Mouse (Mus musculus): Measurements from ENCODE around the gene Qtrt1. TPM values are rescaled to one million over a fixed set of nuclear protein-coding genes. Genes with fewer than 3 reads are reported as not detected.
A peak's percentile ranks its signal among the peaks of the same experiment; 100 is the strongest.

Gene Qtrt1
- total RNA-seq (2017) = 19.4 and 22.7 TPM in 2 replicates

GRCm38 (mm10) chr9:21411669-21412550 is at the start of gene Qtrt1:
Gene Qtrt1, plus strand, starts transcription at chr9:21411837.
- peak; percentile 94 for ATAC-seq (ENCODE audit: extremely low read depth, insufficient number of reproducible peaks, low FRiP score, poor library complexity, severe bottlenecking)

- peak; percentile 31; the same call in 1 of the 2 replicates for ATAC-seq (ENCODE audit: extremely low read depth, insufficient number of reproducible peaks, low FRiP score, poor library complexity, severe bottlenecking)
Measured at GRCm38 (mm10) chr9:21366541-21367220, 45.0 kb upstream of the Qtrt1 start.

GRCm38 (mm10) chr9:21367357-21368111 is 44.1 kb upstream of the Qtrt1 start, which contains the start of gene Ilf3:
Gene Ilf3, plus strand, starts transcription at chr9:21367871.
- peak; percentile 87 for ATAC-seq (ENCODE audit: extremely low read depth, insufficient number of reproducible peaks, low FRiP score, poor library complexity, severe bottlenecking)

DNA sequence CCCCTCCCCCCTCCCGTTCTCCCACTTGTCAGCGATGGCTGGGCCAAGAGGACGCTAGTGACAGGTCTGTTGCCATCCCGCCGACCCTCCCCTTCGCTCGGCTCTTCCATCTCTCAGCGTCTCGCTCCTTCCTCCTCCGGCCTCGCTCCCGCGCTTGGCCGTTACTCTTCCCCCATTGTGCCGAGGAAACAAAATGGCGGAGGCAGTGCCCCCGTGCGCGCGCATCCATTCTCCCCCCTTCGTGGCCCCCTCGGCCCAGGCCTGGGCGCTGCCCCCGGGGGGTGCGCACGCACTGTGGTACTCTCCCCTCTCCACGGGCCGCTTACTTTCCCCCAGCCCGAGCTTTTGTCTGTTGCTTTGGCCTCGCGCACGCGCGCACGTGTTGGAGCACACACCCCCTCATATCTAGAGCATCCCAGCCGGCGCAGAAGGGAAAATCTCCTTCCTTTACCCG is 43.5 kb upstream of the Qtrt1 start:
- ATAC-seq (ENCODE audit: extremely low read depth, insufficient number of reproducible peaks, low FRiP score, poor library complexity, severe bottlenecking) = peak; percentile 10; the same call in 1 of the 2 replicates

DNA sequence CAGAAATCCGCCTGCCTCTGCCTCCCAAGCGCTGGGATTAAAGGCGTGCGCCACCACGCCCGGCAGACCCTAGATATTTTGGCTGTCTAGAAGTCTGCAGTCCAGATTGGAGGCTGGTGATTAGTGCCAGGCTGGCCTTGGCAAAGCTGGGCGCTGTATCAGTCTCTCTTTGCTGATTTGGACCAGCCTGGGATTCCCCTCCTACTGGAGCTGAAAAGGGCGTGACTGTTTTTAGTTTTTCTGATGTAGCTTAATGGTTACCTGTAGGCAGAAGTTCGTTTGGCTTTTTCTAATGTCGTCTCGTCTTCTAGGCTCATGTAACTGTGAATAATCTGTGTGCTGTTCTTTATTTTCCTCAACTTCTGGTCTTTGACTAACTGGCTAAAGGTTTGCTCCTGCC is 42.6 kb upstream of the Qtrt1 start:
- ATAC-seq (ENCODE audit: extremely low read depth, insufficient number of reproducible peaks, low FRiP score, poor library complexity, severe bottlenecking) = no peak

GRCm38 (mm10) chr9:21370876-21371275 is 40.8 kb upstream of the Qtrt1 start:
- no peak for ATAC-seq (ENCODE audit: extremely low read depth, insufficient number of reproducible peaks, low FRiP score, poor library complexity, severe bottlenecking)

- no peak for ATAC-seq (ENCODE audit: extremely low read depth, insufficient number of reproducible peaks, low FRiP score, poor library complexity, severe bottlenecking)
Measured at GRCm38 (mm10) chr9:21372508-21372907, 39.1 kb upstream of the Qtrt1 start.

DNA sequence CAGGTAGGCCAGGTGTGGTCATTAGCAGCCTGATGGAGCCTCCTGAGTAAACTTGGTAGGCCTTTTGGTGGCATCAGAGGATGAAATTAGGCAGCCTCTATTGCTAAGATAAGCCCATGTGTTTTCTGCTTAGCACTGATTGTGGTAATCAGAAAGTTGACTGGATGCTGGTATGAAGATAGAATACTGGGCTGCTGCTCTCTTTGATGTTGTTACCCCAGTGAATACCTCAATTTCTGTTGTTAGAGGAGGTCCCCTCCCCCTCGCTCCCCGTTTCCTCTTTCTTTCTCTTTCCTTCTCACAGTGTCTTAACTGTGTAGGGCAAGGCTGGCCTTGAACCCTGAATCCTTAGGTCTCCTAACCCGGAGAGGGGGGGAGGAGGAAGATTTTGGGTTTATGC is 32.4 kb upstream of the Qtrt1 start:
- ATAC-seq (ENCODE audit: extremely low read depth, insufficient number of reproducible peaks, low FRiP score, poor library complexity, severe bottlenecking) = no peak

DNA sequence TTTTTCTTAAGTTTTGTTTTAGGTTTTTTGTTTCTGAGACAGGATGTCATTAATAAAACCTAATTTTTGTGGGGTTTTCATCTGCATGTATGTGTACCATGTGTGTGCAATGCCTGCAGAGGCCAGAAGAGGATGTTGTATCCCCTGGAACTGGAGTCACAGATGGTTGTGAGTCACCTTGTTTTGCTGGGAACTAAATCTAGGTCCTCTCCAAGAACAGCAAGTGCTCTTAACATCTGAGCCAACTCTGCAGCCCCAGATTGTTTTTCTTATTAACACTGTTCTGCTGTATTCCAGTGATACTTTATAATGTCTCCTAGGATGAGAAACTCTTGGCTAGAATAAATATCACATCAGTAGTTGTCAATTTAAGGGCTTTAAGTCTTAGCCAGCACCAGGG is 30.8 kb upstream of the Qtrt1 start:
- no peak for ATAC-seq (ENCODE audit: extremely low read depth, insufficient number of reproducible peaks, low FRiP score, poor library complexity, severe bottlenecking)

DNA sequence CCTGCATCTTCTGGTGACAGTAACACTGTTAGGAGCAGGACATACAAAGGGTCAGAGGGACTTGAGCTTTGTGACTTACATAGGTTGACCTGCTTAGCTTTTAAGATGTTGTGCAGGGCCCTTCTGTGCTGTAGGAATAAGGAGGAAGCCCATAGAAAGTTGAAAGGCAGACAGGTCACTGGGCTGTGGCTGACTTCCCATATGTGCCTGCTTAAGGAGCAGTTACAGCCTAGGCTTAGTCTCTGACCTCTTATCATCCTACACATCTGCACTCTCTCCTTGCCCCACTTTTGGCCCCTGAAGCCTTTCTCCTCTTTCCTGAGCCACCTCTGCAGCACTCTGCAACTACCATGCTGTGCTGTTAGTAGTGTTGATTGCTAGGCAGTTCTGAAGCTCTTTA is 27.7 kb upstream of the Qtrt1 start:
- ATAC-seq (ENCODE audit: extremely low read depth, insufficient number of reproducible peaks, low FRiP score, poor library complexity, severe bottlenecking) = no peak

- no peak for ATAC-seq (ENCODE audit: extremely low read depth, insufficient number of reproducible peaks, low FRiP score, poor library complexity, severe bottlenecking)
Measured at GRCm38 (mm10) chr9:21392646-21393175, 18.9 kb upstream of the Qtrt1 start.

- ATAC-seq (ENCODE audit: extremely low read depth, insufficient number of reproducible peaks, low FRiP score, poor library complexity, severe bottlenecking) = no peak
Measured at GRCm38 (mm10) chr9:21395692-21396091, 15.9 kb upstream of the Qtrt1 start.

GRCm38 (mm10) chr9:21397170-21397569 is 14.5 kb upstream of the Qtrt1 start:
- no peak for ATAC-seq (ENCODE audit: extremely low read depth, insufficient number of reproducible peaks, low FRiP score, poor library complexity, severe bottlenecking)

- no peak for ATAC-seq (ENCODE audit: extremely low read depth, insufficient number of reproducible peaks, low FRiP score, poor library complexity, severe bottlenecking)
Measured at GRCm38 (mm10) chr9:21401042-21401441, 10.6 kb upstream of the Qtrt1 start.

DNA sequence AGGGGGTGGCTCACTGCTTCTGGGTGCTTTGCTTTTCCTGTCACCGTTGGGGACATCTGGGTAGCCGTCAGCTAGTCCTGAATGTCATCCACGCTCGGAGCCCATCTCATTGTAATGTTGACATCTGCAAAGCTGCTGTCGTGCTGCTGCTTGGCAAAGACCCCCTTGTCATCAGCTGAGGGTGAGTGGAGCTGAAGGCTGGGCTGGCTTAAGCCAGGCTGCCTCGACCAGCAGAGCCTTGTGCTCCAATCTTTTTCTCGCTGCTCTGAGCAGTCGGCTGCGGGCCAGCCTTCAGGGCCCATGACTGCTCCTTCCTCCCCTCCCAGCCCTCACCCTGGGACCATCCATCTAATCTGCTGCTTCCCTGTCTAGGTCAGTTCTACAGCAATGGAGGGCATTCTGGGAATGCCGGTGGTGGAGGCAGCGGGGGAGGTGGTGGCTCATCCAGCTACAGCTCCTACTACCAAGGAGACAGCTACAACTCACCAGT is 8.8 kb upstream of the Qtrt1 start:
- no peak for ATAC-seq (ENCODE audit: extremely low read depth, insufficient number of reproducible peaks, low FRiP score, poor library complexity, severe bottlenecking)

DNA sequence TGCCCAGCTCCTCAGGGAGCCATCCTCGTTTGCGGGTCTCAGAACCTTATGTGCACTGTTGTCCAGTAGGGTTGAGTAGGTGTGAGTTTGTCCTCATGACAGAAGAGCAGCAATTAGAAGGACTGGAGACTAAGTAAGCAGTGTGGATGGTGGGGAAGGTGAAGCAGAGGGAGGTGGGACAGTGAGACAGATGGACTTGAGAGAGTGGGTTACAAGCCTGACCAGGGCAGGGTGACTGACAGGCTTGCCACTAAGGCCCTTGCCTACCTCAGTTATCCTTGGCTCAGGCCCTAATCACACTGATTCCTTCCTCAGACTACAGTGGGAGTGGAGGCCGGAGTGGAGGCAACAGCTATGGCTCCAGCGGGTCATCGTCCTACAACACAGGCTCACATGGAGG is 7.9 kb upstream of the Qtrt1 start:
- no peak for ATAC-seq (ENCODE audit: extremely low read depth, insufficient number of reproducible peaks, low FRiP score, poor library complexity, severe bottlenecking)

DNA sequence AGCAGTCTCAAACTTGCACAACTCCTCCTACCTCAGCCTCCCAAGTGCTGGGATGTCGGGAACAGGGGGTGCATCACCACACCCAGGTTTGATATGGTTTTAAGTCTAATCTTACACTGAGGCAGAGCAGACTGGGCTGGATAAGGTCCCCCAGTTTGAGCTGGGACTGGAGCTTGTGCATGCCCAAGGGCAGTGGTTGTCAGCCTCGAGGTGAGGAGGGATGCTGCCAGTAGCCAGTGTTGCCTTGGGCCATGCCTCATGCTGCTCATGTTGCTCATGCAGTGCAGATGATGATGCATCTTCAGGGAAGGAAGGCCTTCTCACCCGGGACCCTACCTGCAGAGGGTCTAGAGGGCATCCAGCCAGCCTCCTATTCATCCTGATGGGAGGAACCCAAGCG is 6.1 kb upstream of the Qtrt1 start:
- ATAC-seq (ENCODE audit: extremely low read depth, insufficient number of reproducible peaks, low FRiP score, poor library complexity, severe bottlenecking) = no peak

- no peak for ATAC-seq (ENCODE audit: extremely low read depth, insufficient number of reproducible peaks, low FRiP score, poor library complexity, severe bottlenecking)
Measured at GRCm38 (mm10) chr9:21407951-21408350, 3.7 kb upstream of the Qtrt1 start.

DNA sequence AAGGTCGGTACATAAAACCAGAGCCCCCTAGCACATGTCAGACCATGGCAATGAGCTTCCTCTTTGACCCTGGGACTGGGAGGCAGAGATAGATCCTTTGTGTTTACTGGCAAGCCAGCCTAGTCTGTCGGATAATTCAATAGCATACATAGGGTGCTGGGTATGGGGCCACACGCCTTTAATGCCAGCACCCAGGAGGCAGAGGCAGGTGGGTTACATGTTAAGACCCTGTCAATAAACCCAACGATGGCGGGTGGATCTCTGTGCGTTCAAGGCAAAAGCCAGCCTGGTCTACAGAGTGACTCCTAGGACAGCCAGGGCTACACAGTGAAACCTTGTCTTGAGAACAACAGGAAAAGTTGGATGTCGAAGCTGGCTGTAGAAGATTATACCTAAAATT is 3.0 kb upstream of the Qtrt1 start:
- ATAC-seq (ENCODE audit: extremely low read depth, insufficient number of reproducible peaks, low FRiP score, poor library complexity, severe bottlenecking) = no peak

Data from neutrophil, adult 5-6 weeks (primary cell).